Mouse (Mus musculus): ENCODE results near the gene Chd9.

The Chd9 gene

GRCm38 (mm10) chr8:90828181-90828986 is at the start of gene Chd9:
Gene Chd9, plus strand, starts transcription at chr8:90828352.
- DNase-seq (ENCODE audit: low spot score in 2 of 2), result peak; percentile 87 to 92

- no peak for DNase-seq (ENCODE audit: low spot score in 2 of 2)
Measured at GRCm38 (mm10) chr8:90791616-90792015, 36.5 kb upstream of the Chd9 start.

- peak; percentile 14 to 49 for DNase-seq (ENCODE audit: low spot score in 2 of 2)
Measured at GRCm38 (mm10) chr8:90793710-90794109, 34.4 kb upstream of the Chd9 start.

GRCm38 (mm10) chr8:90794990-90795861 is 32.9 kb upstream of the Chd9 start:
- peak; percentile 54 to 66 for DNase-seq (ENCODE audit: low spot score in 2 of 2)

GRCm38 (mm10) chr8:90799473-90799872 is 28.7 kb upstream of the Chd9 start:
- DNase-seq (ENCODE audit: low spot score in 2 of 2), result no peak

GRCm38 (mm10) chr8:90813602-90814320 is 14.4 kb upstream of the Chd9 start:
- no peak for DNase-seq (ENCODE audit: low spot score in 2 of 2)

- DNase-seq (ENCODE audit: low spot score in 2 of 2), result no peak
Measured at GRCm38 (mm10) chr8:90816061-90816882, 11.9 kb upstream of the Chd9 start.

GRCm38 (mm10) chr8:90817293-90817692 is 10.9 kb upstream of the Chd9 start, which contains the start of gene Gm19935:
Gene Gm19935, minus strand, starts transcription at chr8:90817393.
- no peak for DNase-seq (ENCODE audit: low spot score in 2 of 2)

GRCm38 (mm10) chr8:90819561-90820320 is 8.4 kb upstream of the Chd9 start:
- no peak for DNase-seq (ENCODE audit: low spot score in 2 of 2)

GRCm38 (mm10) chr8:90820321-90820696 is 7.8 kb upstream of the Chd9 start:
- DNase-seq (ENCODE audit: low spot score in 2 of 2), result no peak

- DNase-seq (ENCODE audit: low spot score in 2 of 2), result no peak
Measured at GRCm38 (mm10) chr8:90822443-90822842, 5.7 kb upstream of the Chd9 start.

- no peak for DNase-seq (ENCODE audit: low spot score in 2 of 2)
Measured at GRCm38 (mm10) chr8:90825459-90825871, 2.7 kb upstream of the Chd9 start.

GRCm38 (mm10) chr8:90828987-90829740 is 1.0 kb downstream of the Chd9 start:
- DNase-seq (ENCODE audit: low spot score in 2 of 2), result no peak

GRCm38 (mm10) chr8:90829825-90830224 is 1.7 kb downstream of the Chd9 start:
- no peak for DNase-seq (ENCODE audit: low spot score in 2 of 2)

- DNase-seq (ENCODE audit: low spot score in 2 of 2), result no peak
Measured at GRCm38 (mm10) chr8:90830980-90831379, 2.8 kb downstream of the Chd9 start.

GRCm38 (mm10) chr8:90832576-90833289 is 4.6 kb downstream of the Chd9 start:
- DNase-seq (ENCODE audit: low spot score in 2 of 2), result no peak

GRCm38 (mm10) chr8:90833628-90834320 is 5.6 kb downstream of the Chd9 start:
- DNase-seq (ENCODE audit: low spot score in 2 of 2), result no peak

GRCm38 (mm10) chr8:90834321-90834672 is 6.1 kb downstream of the Chd9 start:
- no peak for DNase-seq (ENCODE audit: low spot score in 2 of 2)
